Mouse (Mus musculus) E14TG2a.4 (cell line): ENCODE results near the gene Smarcb1.

Source experiments
- CTCF ChIP-seq: conservative IDR thresholded peaks from 2 replicates; pipeline ENCODE4 v1.5.1; 2014; ENCODE audit warnings: low read length
- NANOG ChIP-seq: IDR thresholded peaks from 2 replicates; pipeline ENCODE4 v1.6.1; 2014; ENCODE audit warnings: borderline replicate concordance, low read length, mixed read lengths
- POU5F1 ChIP-seq: IDR thresholded peaks from 2 replicates; pipeline ENCODE4 v1.6.1; 2014; ENCODE audit warnings: low read length, borderline replicate concordance

DNA sequence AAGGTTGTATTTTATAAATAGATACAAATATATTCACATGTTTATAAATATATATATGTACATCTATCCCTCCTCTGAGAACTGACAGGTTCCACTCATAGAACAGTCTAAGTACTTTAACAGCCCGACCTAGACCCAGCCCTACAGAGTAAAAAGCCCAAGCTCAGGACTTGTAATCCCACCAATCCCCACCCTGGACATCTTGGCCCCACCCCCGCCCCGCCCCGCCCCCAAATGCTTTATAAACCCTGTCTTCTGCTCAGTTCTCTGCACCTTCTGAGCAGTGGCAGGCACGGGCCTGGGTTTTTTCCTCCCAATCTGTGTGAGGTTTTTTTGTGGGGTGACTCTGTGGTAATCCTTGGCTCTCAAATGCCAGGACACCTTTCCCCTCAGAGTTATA lies 67.3 kb downstream of the Smarcb1 start:
- no peak for TF ChIP-seq CTCF
- no peak for TF ChIP-seq NANOG
- no peak for TF ChIP-seq POU5F1
